Mouse (Mus musculus): ENCODE data around the gene Olfr1112.
"Not testable (repeated sequence)": the region's sequence is repeated elsewhere in the genome, so short reads cannot be mapped to it uniquely, and the experiment has no call there.

Olfr1112 gene

GRCm38 (mm10) chr2:87187498-87187897, at the start of gene Olfr1112:
Gene Olfr1112, plus strand, starts transcription at chr2:87187798.
- no peak for DNase-seq (ENCODE audit: low spot score)

GRCm38 (mm10) chr2:87140200-87140599, 47.4 kb upstream of the Olfr1112 start, which contains the start of gene Olfr1110:
Gene Olfr1110, minus strand, starts transcription at chr2:87140300.
- DNase-seq (ENCODE audit: low spot score), result no peak

GRCm38 (mm10) chr2:87152524-87152923, 35.1 kb upstream of the Olfr1112 start, which contains the start of gene Olfr1111:
Gene Olfr1111, minus strand, starts transcription at chr2:87152624.
- no peak for DNase-seq (ENCODE audit: low spot score)

GRCm38 (mm10) chr2:87167731-87168130, 19.9 kb upstream of the Olfr1112 start:
- not testable (repeated sequence) for DNase-seq (ENCODE audit: low spot score)

GRCm38 (mm10) chr2:87208670-87209069, 21.1 kb downstream of the Olfr1112 start, which contains the start of gene Olfr1113:
Gene Olfr1113, plus strand, starts transcription at chr2:87208970.
- no peak for DNase-seq (ENCODE audit: low spot score)

Data from embryo, embryonic 10.5 days (tissue).